Comparison of ENCODE assay signal across 29 mouse cellular contexts in the genomic region with DNA sequence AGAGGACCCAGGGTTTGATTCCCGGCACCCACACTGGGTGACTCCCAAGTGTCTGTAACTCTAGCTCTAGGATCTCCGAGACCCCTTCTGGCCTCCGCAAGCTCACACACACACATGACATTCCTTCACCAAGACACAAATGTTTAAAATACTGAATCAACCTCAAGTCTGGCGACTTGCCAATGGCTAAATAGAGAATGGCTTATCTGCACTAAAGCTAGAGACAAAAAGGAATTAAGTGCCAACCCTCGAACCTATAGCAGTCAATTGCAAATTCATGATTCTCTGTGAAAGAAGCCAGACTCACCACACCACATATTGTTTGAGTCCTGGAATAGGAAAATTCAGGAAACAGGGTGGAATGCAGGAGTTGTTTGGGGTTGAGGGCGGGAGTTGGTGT. TPM values are rescaled to one million over a fixed set of nuclear protein-coding genes. Genes with fewer than 3 reads are reported as not detected.
DNase-seq lines count a peak whose midpoint lies in the region; ATAC-seq and TF ChIP-seq lines count a peak whose summit lies in the region.
"Had no signal": no experiment of that assay in that cellular context is flagged by ENCODE, and none has a peak within 500 bp of the region (broad histone marks: within the 10 kb centered on the region; RNA-seq: fewer than 3 reads in every experiment).

No protein-coding gene starts in this region.

- no peak overlapping the region for H3K4me3 ChIP-seq in kidney, postnatal 0 days (replicated peaks; ENCODE audit: low read depth, low read length)
- H3K4me3 ChIP-seq in midbrain, embryonic 14.5 days (replicated peaks; ENCODE audit: low read depth, low read length), result no peak overlapping the region
- no peak overlapping the region for H3K4me3 ChIP-seq in midbrain, embryonic 13.5 days (replicated peaks)
- H3K4me3 ChIP-seq in gastrocnemius, adult 2 months, result no peak overlapping the region
- H3K4me3 ChIP-seq: forebrain, embryonic 15.5 days; heart, adult 2 months; heart, embryonic 15.5 days; hindbrain, embryonic 13.5 days; limb, embryonic 12.5 days; midbrain, embryonic 12.5 days; neural tube, embryonic 15.5 days; stomach, embryonic 15.5 days had no signal

- intact Hi-C loops in gastrocnemius, adult 2 months (cut with DNase I), result no loop called here

- TF ChIP-seq CTCF in kidney, postnatal 0 days (IDR thresholded peaks at IDR 0.05; ENCODE audit: low read depth), result no peak
- TF ChIP-seq CTCF in gastrocnemius, adult 2 months (IDR thresholded peaks at IDR 0.05), result no peak

- H3K9me3 ChIP-seq in kidney, postnatal 0 days (replicated peaks; ENCODE audit: low read length), result no peaks in the 10 kb centered on the region
- no peaks in the 10 kb centered on the region for H3K9me3 ChIP-seq in midbrain, embryonic 14.5 days (ENCODE audit: control insufficient read depth, low read length)
- no peaks in the 10 kb centered on the region for H3K9me3 ChIP-seq in midbrain, embryonic 13.5 days
- H3K9me3 ChIP-seq: forebrain, embryonic 15.5 days; G1E; heart, embryonic 15.5 days; hindbrain, embryonic 13.5 days; limb, embryonic 12.5 days; midbrain, embryonic 12.5 days; neural tube, embryonic 15.5 days; stomach, embryonic 15.5 days had no signal

- no peak for ATAC-seq in kidney, postnatal 0 days (replicated peaks; ENCODE audit: low FRiP score, low read depth)
- ATAC-seq in midbrain, embryonic 14.5 days (ENCODE audit: low FRiP score, low TSS enrichment), result no peak
- no peak for ATAC-seq in midbrain, embryonic 13.5 days
- ATAC-seq: activated CD4-positive, CD25-positive, alpha-beta regulatory T cell, adult 4 months; forebrain, embryonic 15.5 days; intestine, embryonic 16.5 days had no signal

- no peak overlapping the region for H3K9ac ChIP-seq in kidney, postnatal 0 days (ENCODE audit: low read depth, low read length)
- no peak overlapping the region for H3K9ac ChIP-seq in midbrain, embryonic 14.5 days (replicated peaks; ENCODE audit: low read length)
- no peak overlapping the region for H3K9ac ChIP-seq in midbrain, embryonic 13.5 days (replicated peaks)
- H3K9ac ChIP-seq: forebrain, embryonic 15.5 days; heart, embryonic 15.5 days; hindbrain, embryonic 13.5 days; limb, embryonic 12.5 days; midbrain, embryonic 12.5 days; neural tube, embryonic 15.5 days; stomach, embryonic 15.5 days had no signal

- no peak overlapping the region for H3K4me2 ChIP-seq in kidney, postnatal 0 days (ENCODE audit: low read length)
- H3K4me2 ChIP-seq in midbrain, embryonic 14.5 days (ENCODE audit: low read length), result no peak overlapping the region
- H3K4me2 ChIP-seq in midbrain, embryonic 13.5 days (replicated peaks), result no peak overlapping the region
- H3K4me2 ChIP-seq: forebrain, embryonic 15.5 days; heart, embryonic 15.5 days; hindbrain, embryonic 13.5 days; limb, embryonic 12.5 days; liver, embryonic 11.5 days; midbrain, embryonic 12.5 days; neural tube, embryonic 15.5 days; stomach, embryonic 15.5 days had no signal

- WGBS in kidney, postnatal 0 days, result 62% methylated on average over 6 of the region's 6 CpGs
- 69% methylated on average over 6 of the region's 6 CpGs for WGBS in midbrain, embryonic 14.5 days
- WGBS in midbrain, embryonic 13.5 days, result 76% methylated on average over 6 of the region's 6 CpGs

- H3K27ac ChIP-seq in kidney, postnatal 0 days, result no peak overlapping the region
- no peak overlapping the region for H3K27ac ChIP-seq in midbrain, embryonic 14.5 days (replicated peaks; ENCODE audit: low read depth, low read length)
- no peak overlapping the region for H3K27ac ChIP-seq in midbrain, embryonic 13.5 days
- H3K27ac ChIP-seq in gastrocnemius, adult 2 months, result no peak overlapping the region
- H3K27ac ChIP-seq: forebrain, embryonic 15.5 days; heart, adult 2 months; heart, embryonic 15.5 days; hindbrain, embryonic 13.5 days; limb, embryonic 12.5 days; midbrain, embryonic 12.5 days; neural tube, embryonic 15.5 days; stomach, embryonic 15.5 days had no signal

- no peaks in the 10 kb centered on the region for H3K36me3 ChIP-seq in kidney, postnatal 0 days (ENCODE audit: insufficient read depth, low read length)
- H3K36me3 ChIP-seq in midbrain, embryonic 14.5 days (ENCODE audit: control insufficient read depth, insufficient read depth, low read length), result no peaks in the 10 kb centered on the region
- H3K36me3 ChIP-seq in midbrain, embryonic 13.5 days, result no peaks in the 10 kb centered on the region
- H3K36me3 ChIP-seq: forebrain, embryonic 15.5 days; G1E; heart, embryonic 15.5 days; hindbrain, embryonic 13.5 days; limb, embryonic 12.5 days; midbrain, embryonic 12.5 days; neural tube, embryonic 15.5 days; stomach, embryonic 15.5 days had no signal

- H3K27me3 ChIP-seq in kidney, postnatal 0 days (ENCODE audit: insufficient read depth, low read length), result no peaks in the 10 kb centered on the region
- no peaks in the 10 kb centered on the region for H3K27me3 ChIP-seq in midbrain, embryonic 14.5 days (ENCODE audit: control insufficient read depth, insufficient read depth, low read length)
- no peaks in the 10 kb centered on the region for H3K27me3 ChIP-seq in midbrain, embryonic 13.5 days
- H3K27me3 ChIP-seq: forebrain, embryonic 15.5 days; heart, embryonic 15.5 days; hindbrain, embryonic 13.5 days; limb, embryonic 12.5 days; midbrain, embryonic 12.5 days; neural tube, embryonic 15.5 days; stomach, embryonic 15.5 days had no signal

- no peaks in the 10 kb centered on the region for H3K4me1 ChIP-seq in kidney, postnatal 0 days (replicated peaks; ENCODE audit: insufficient read depth, low read length)
- H3K4me1 ChIP-seq in midbrain, embryonic 14.5 days (ENCODE audit: control insufficient read depth, insufficient read depth, low read length), result no peaks in the 10 kb centered on the region
- no peaks in the 10 kb centered on the region for H3K4me1 ChIP-seq in midbrain, embryonic 13.5 days (replicated peaks)
- H3K4me1 ChIP-seq: forebrain, embryonic 15.5 days; hindbrain, embryonic 13.5 days; limb, embryonic 12.5 days; midbrain, embryonic 12.5 days; neural tube, embryonic 15.5 days had no signal

- peak; percentile 2 for DNase-seq in kidney, postnatal 0 days (ENCODE audit: low spot score)
- no peak for DNase-seq in kidney, postnatal 14 days
- DNase-seq in midbrain, embryonic 14.5 days, result peak; percentile 15
- peak; percentile 25 for DNase-seq in MN1 (ENCODE audit: low spot score)
- DNase-seq in gastrocnemius, adult 2 months, result no peak
- no peak for DNase-seq in natural killer cell, adult 2 months (ENCODE audit: low spot score in 2 of 2)
- DNase-seq: adrenal gland, adult 2 months; adrenal gland, postnatal 36 days; cerebellum, adult 8-10 months; cerebellum, postnatal 25 days; gastrocnemius, postnatal 36 days; heart, adult 2 months; heart, postnatal 4 days; kidney, adult 8-10 months; kidney, postnatal 10 days; retina, postnatal 1 day; right cerebral cortex, postnatal 14 days had no signal

RNA-seq across cellular contexts. Expression of a gene that starts 28.1 kb away (rescaled TPM):
- polyA plus RNA-seq in kidney, postnatal 0 days (2015; fragmentation: Nextera tagmentation; extraction: Ambion mirVana), result 8.8 and 11.4 TPM in 2 replicates
- polyA plus RNA-seq in midbrain, embryonic 14.5 days (2014; fragmentation: Nextera tagmentation; extraction: Ambion mirVana), result 17.0 and 19.1 TPM in 2 replicates
- polyA plus RNA-seq in midbrain, embryonic 13.5 days (2015; fragmentation: Nextera tagmentation; extraction: Ambion mirVana), result 19.8 and 21.1 TPM in 2 replicates
- total RNA-seq in gastrocnemius, adult 2 months (2021), result under 1 TPM; 0.61 to 0.95 TPM

Comparison
In these comparisons a context has a peak if more than half of its experiments do, and no peak if none do; other contexts are left out.
1. DNase-seq: peak in kidney, postnatal 0 days (single experiment), midbrain, embryonic 14.5 days (single experiment) and MN1 (single experiment); none in kidney, postnatal 14 days (single experiment), gastrocnemius, adult 2 months (single experiment) and natural killer cell, adult 2 months (0 of 2).